Mouse (Mus musculus) heart, postnatal 0 days (tissue): ENCODE measurements around the gene Mlh3. TPM values are rescaled to one million over a fixed set of nuclear protein-coding genes. Genes with fewer than 3 reads are reported as not detected.

ENCODE experiments used
- ATAC-seq: fragments of 200-750 bp; cut with Nextera tagmentation; 2 replicates; pipeline ENCODE4 v1.8.0; 2017; ENCODE audit warnings: low read depth, moderate number of reproducible peaks, moderate library complexity; ENCODE audit not compliant: insufficient read depth
- DNase-seq: peaks from one replicate; pipeline ENCODE4 v3.0.0-alpha.2; 2016; ENCODE audit warnings: low spot score
- H3K27ac ChIP-seq: fragments of 300-500 bp; sonication (generic); 2 replicates; pipeline ENCODE4 v1.5.1; 2014; ENCODE audit warnings: low read depth, mild to moderate bottlenecking
- H3K27me3 ChIP-seq: fragments of 300-500 bp; sonication (generic); 2 replicates; pipeline ENCODE4 v1.6.1; 2014; ENCODE audit warnings: low read length, mixed read lengths; ENCODE audit not compliant: control insufficient read depth, insufficient read depth
- H3K36me3 ChIP-seq: fragments of 300-500 bp; sonication (generic); replicated peaks from 2 replicates; pipeline ENCODE4 v1.6.1; 2014; ENCODE audit warnings: low read length, mixed read lengths; ENCODE audit not compliant: control insufficient read depth, insufficient read depth
- H3K4me1 ChIP-seq: fragments of 300-500 bp; sonication (generic); 2 replicates; pipeline ENCODE4 v1.6.1; 2014; ENCODE audit warnings: antibody characterized with exemption; ENCODE audit not compliant: control insufficient read depth, insufficient read depth
- H3K4me2 ChIP-seq: fragments of 300-500 bp; sonication (generic); 2 replicates; pipeline ENCODE4 v1.6.1; 2014; ENCODE audit warnings: low read depth, mild to moderate bottlenecking, low read length, moderate library complexity
- H3K4me3 ChIP-seq: fragments of 300-500 bp; sonication (generic); 2 replicates; pipeline ENCODE4 v1.5.1; 2014; ENCODE audit warnings: low read depth, low read length
- H3K9ac ChIP-seq: fragments of 300-500 bp; sonication (generic); replicated peaks from 2 replicates; pipeline ENCODE4 v1.6.1; 2014; ENCODE audit warnings: low read depth, low read length, mixed read lengths
- H3K9me3 ChIP-seq: fragments of 300-500 bp; sonication (generic); replicated peaks from 2 replicates; pipeline ENCODE4 v1.6.1; 2016; ENCODE audit warnings: low read length; ENCODE audit not compliant: control insufficient read depth
- CTCF ChIP-seq: IDR thresholded peaks from 2 replicates; pipeline ENCODE4 v1.5.1; 2016; ENCODE audit warnings: antibody characterized with exemption, control low read depth, low read depth
- EP300 ChIP-seq: IDR thresholded peaks from 2 replicates; pipeline ENCODE4 v1.6.1; 2016; ENCODE audit warnings: antibody characterized with exemption, low read depth
- WGBS: fragments of 180-500 bp; shearing (Covaris S2); extraction: QIAGEN DNeasy Blood & Tissue Kit; methylation state at CpG from one replicate; pipeline ENCODE4 v1.1.7; 2014; 5-methylcytosine and 5-hydroxymethylcytosine counted together
- polyA plus RNA-seq: library from polyadenylated mRNA; unstranded; fragments of >200 nt; fragmentation: Nextera tagmentation; extraction: Ambion mirVana; gene quantifications from 2 replicates; pipeline ENCODE4 v1.2.1, GENCODE M21; 2015
- total RNA-seq: library from RNA; depleted of rRNA; stranded (reverse); fragments of >200 nt; gene quantifications from 2 replicates; pipeline ENCODE4 v1.2.3, GENCODE M21; 2014; ENCODE audit warnings: low replicate concordance

Mlh3 gene
- total and polyA plus RNA-seq, 2 experiments from 2014 or later: 5.0 to 8.6 TPM

- ATAC-seq (no peak), DNase-seq (no peak)
- no peak for TF ChIP-seq EP300
- TF ChIP-seq CTCF: no peak
- H3K4me1 ChIP-seq: peaks cover 10% of the 10 kb centered on the region
- no peak overlapping the region for H3K9ac ChIP-seq
- H3K27ac ChIP-seq: no peak overlapping the region
- no peaks in the 10 kb centered on the region for H3K9me3 ChIP-seq
- H3K27me3 ChIP-seq: no peaks in the 10 kb centered on the region
- H3K4me3 ChIP-seq: no peak overlapping the region
- H3K36me3 ChIP-seq: no peaks in the 10 kb centered on the region
- WGBS: 82% methylated on average over 10 of the region's 10 CpGs
- H3K4me2 ChIP-seq: no peak overlapping the region
Observed at GRCm38 (mm10) chr12:85205425-85205824, 65.0 kb downstream of the Mlh3 start.

- TF ChIP-seq EP300: no peak
- no peak; the same call in 1 of the 2 replicates for TF ChIP-seq CTCF
- H3K4me1 ChIP-seq: peaks cover 10% of the 10 kb centered on the region
- H3K4me3 ChIP-seq: no peak overlapping the region
- no peaks in the 10 kb centered on the region for H3K27me3 ChIP-seq
- DNase-seq (no peak), ATAC-seq (no peak)
- no peaks in the 10 kb centered on the region for H3K36me3 ChIP-seq
- H3K9ac ChIP-seq: no peak overlapping the region
- H3K4me2 ChIP-seq: no peak overlapping the region
- H3K27ac ChIP-seq: no peak overlapping the region
- WGBS: 49% methylated on average over 8 of the region's 8 CpGs
- no peaks in the 10 kb centered on the region for H3K9me3 ChIP-seq
Observed at GRCm38 (mm10) chr12:85204105-85204504, 66.3 kb downstream of the Mlh3 start.

- DNase-seq: no peak
- Histone ChIP-seq H3K4me3 (no peak overlapping the region), H3K27ac (no peak overlapping the region), H3K4me1 (peaks cover 9% of the 10 kb centered on the region), H3K9me3 (no peaks in the 10 kb centered on the region), H3K27me3 (no peaks in the 10 kb centered on the region), H3K4me2 (no peak overlapping the region), H3K9ac (no peak overlapping the region), H3K36me3 (no peaks in the 10 kb centered on the region)
- 34% methylated on average over 5 of the region's 5 CpGs for WGBS
- no peak for TF ChIP-seq EP300
- no peak for TF ChIP-seq CTCF
- ATAC-seq: no peak
Observed at GRCm38 (mm10) chr12:85203699-85204098, 66.7 kb downstream of the Mlh3 start.

- DNase-seq (no peak), ATAC-seq (no peak)
- 61% methylated on average over 7 of the region's 7 CpGs for WGBS
- peak overlapping the region; percentile 47; the same call in 1 of the 2 replicates for H3K27ac ChIP-seq
- peaks cover 4% of the 10 kb centered on the region; the same call in 1 of the 2 replicates for H3K4me1 ChIP-seq
- no peaks in the 10 kb centered on the region for H3K9me3 ChIP-seq
- no peak overlapping the region for H3K4me3 ChIP-seq
- H3K27me3 ChIP-seq: no peaks in the 10 kb centered on the region
- TF ChIP-seq EP300: no peak
- TF ChIP-seq CTCF: no peak
- no peaks in the 10 kb centered on the region for H3K36me3 ChIP-seq
- no peak overlapping the region for H3K9ac ChIP-seq
- no peak overlapping the region for H3K4me2 ChIP-seq
Observed at GRCm38 (mm10) chr12:85202191-85202590, 68.2 kb downstream of the Mlh3 start.

- H3K4me3 ChIP-seq: no peak overlapping the region
- H3K27me3 ChIP-seq: no peaks in the 10 kb centered on the region
- DNase-seq (no peak), ATAC-seq (no peak)
- H3K9ac ChIP-seq: no peak overlapping the region
- 57% methylated on average over 2 of the region's 2 CpGs for WGBS
- H3K4me1 ChIP-seq: peaks cover 4% of the 10 kb centered on the region; the same call in 1 of the 2 replicates
- peak overlapping the region; percentile 47; the same call in 1 of the 2 replicates for H3K27ac ChIP-seq
- TF ChIP-seq EP300 (no peak), CTCF (no peak)
- H3K9me3 ChIP-seq: no peaks in the 10 kb centered on the region
- H3K36me3 ChIP-seq: no peaks in the 10 kb centered on the region
- H3K4me2 ChIP-seq: no peak overlapping the region
Observed at GRCm38 (mm10) chr12:85201830-85202147, 68.6 kb downstream of the Mlh3 start.

- TF ChIP-seq EP300: no peak
- no peak for TF ChIP-seq CTCF
- Histone ChIP-seq H3K9me3 (no peaks in the 10 kb centered on the region), H3K36me3 (no peaks in the 10 kb centered on the region), H3K4me2 (no peak overlapping the region), H3K9ac (no peak overlapping the region), H3K27ac (no peak overlapping the region), H3K4me1 (peaks cover 8% of the 10 kb centered on the region), H3K27me3 (no peaks in the 10 kb centered on the region), H3K4me3 (no peak overlapping the region)
- DNase-seq (no peak), ATAC-seq (no peak)
- 50% methylated on average over 23 of the region's 24 CpGs for WGBS
Observed at GRCm38 (mm10) chr12:85200929-85201829, 69.2 kb downstream of the Mlh3 start.
